Mouse (Mus musculus) cortical plate, adult 2 months (tissue): ENCODE results near the gene Pi16.

Experiments
- CTCF ChIP-seq: fragments of 200-500 bp; IDR thresholded peaks from 2 replicates; pipeline ENCODE4 v1.5.1; 2011; ENCODE audit warnings: mild to moderate bottlenecking, control low read depth, low read length; ENCODE audit not compliant: insufficient read depth; ENCODE audit errors: extremely low read depth
- POLR2A ChIP-seq: fragments of 200-500 bp; IDR thresholded peaks from 2 replicates; pipeline ENCODE4 v1.6.1; 2011; ENCODE audit warnings: mild to moderate bottlenecking, low read length, control low read depth; ENCODE audit not compliant: insufficient read depth; ENCODE audit errors: extremely low read depth

DNA sequence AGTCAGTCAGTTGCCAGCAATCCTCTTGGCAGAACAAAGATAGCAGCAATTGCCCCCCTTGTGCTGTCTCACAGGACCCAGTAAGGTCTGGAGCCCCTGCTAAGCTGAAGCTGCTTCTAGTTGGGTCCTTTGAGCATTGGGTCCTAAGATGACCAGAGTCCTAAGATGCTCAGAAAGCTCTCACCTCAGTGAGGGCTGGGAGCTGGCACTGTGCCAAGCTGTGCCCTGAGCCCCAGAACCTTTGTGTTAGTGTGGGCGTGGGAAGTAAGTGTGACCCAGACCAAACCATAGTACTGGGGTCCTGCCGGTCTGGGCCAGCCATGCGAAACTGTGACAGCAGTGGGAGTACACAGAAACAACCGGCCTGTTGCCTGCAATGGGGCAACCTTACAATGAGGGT, 18.2 kb upstream of the Pi16 start:
- no peak for TF ChIP-seq CTCF
- no peak for TF ChIP-seq POLR2A
